Comparison of ENCODE assay signal across 18 mouse cellular contexts in the genomic region with DNA sequence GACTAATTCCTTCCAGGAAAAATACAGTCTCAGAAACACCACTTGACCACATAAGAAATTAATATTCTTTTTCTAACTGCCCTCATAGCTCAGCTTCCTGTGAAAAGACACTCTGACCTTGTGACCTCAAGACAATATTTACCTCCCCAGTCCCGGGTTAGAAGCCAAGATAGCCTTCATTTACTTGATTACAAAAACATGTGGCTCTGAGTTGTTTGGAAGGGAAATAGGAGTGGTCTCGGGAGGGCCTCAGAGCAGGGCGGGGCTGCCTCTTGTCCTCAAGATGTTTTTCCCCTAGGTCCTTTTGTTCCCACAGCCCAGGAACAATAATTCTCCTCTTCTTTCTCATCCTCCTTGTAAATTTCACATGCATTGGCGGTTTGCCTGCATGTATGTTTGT.
A peak's percentile ranks its signal among the peaks of the same experiment; 100 is the strongest.
DNase-seq lines count a peak whose midpoint lies in the region; ATAC-seq and TF ChIP-seq lines count a peak whose summit lies in the region.
"Had no signal": no experiment of that assay in that cellular context is flagged by ENCODE, and none has a peak within 500 bp of the region (broad histone marks: within the 10 kb centered on the region; RNA-seq: fewer than 3 reads in every experiment).

No protein-coding gene starts in this region.

- H3K36me3 ChIP-seq in kidney, adult 2 months (ENCODE audit: control insufficient read depth, insufficient read depth, low read length): no peaks in the 10 kb centered on the region
- no peaks in the 10 kb centered on the region for H3K36me3 ChIP-seq in embryonic facial prominence, embryonic 10.5 days (replicated peaks)
- no peaks in the 10 kb centered on the region for H3K36me3 ChIP-seq in limb, embryonic 14.5 days (ENCODE audit: control insufficient read depth, insufficient read depth, low read length)
- no peaks in the 10 kb centered on the region for H3K36me3 ChIP-seq in forebrain, embryonic 16.5 days (ENCODE audit: control insufficient read depth, insufficient read depth)
- H3K36me3 ChIP-seq: embryonic facial prominence, embryonic 13.5 days; liver, embryonic 13.5 days; midbrain, embryonic 10.5 days had no signal

- no peaks in the 10 kb centered on the region for H3K4me1 ChIP-seq in kidney, adult 2 months (ENCODE audit: control insufficient read depth, insufficient read depth, low read length)
- H3K4me1 ChIP-seq in embryonic facial prominence, embryonic 10.5 days: peaks cover 11% of the 10 kb centered on the region
- H3K4me1 ChIP-seq in limb, embryonic 14.5 days (ENCODE audit: control insufficient read depth, insufficient read depth, low read length): no peaks in the 10 kb centered on the region
- H3K4me1 ChIP-seq in forebrain, embryonic 16.5 days (replicated peaks; ENCODE audit: control insufficient read depth, insufficient read depth, low read length): no peaks in the 10 kb centered on the region
- H3K4me1 ChIP-seq: liver, embryonic 13.5 days had no signal

- ATAC-seq in limb, embryonic 14.5 days (ENCODE audit: low FRiP score, low read depth): no peak
- no peak for ATAC-seq in forebrain, embryonic 16.5 days
- ATAC-seq: forebrain, embryonic 14.5 days; inflammation-experienced regulatory T-cells, adult 6 months had no signal

- no peak overlapping the region for H3K9ac ChIP-seq in limb, embryonic 14.5 days (ENCODE audit: low read depth, low read length, severe bottlenecking)
- H3K9ac ChIP-seq in forebrain, embryonic 16.5 days (replicated peaks; ENCODE audit: low read depth, low read length): no peak overlapping the region
- H3K9ac ChIP-seq: embryonic facial prominence, embryonic 13.5 days; liver, embryonic 13.5 days had no signal

- no peaks in the 10 kb centered on the region for H3K9me3 ChIP-seq in embryonic facial prominence, embryonic 10.5 days
- no peaks in the 10 kb centered on the region for H3K9me3 ChIP-seq in limb, embryonic 14.5 days (ENCODE audit: control insufficient read depth, low read length)
- H3K9me3 ChIP-seq in forebrain, embryonic 16.5 days (ENCODE audit: control insufficient read depth, low read length): no peaks in the 10 kb centered on the region
- H3K9me3 ChIP-seq: embryonic facial prominence, embryonic 13.5 days; liver, embryonic 13.5 days had no signal

- H3K27me3 ChIP-seq in kidney, adult 2 months (replicated peaks; ENCODE audit: control insufficient read depth, insufficient read depth, low read length): no peaks in the 10 kb centered on the region
- no peaks in the 10 kb centered on the region for H3K27me3 ChIP-seq in embryonic facial prominence, embryonic 10.5 days (replicated peaks; ENCODE audit: low read depth, poor library complexity, severe bottlenecking)
- no peaks in the 10 kb centered on the region for H3K27me3 ChIP-seq in limb, embryonic 14.5 days (ENCODE audit: control insufficient read depth, insufficient read depth, low read length)
- no peaks in the 10 kb centered on the region for H3K27me3 ChIP-seq in forebrain, embryonic 16.5 days (replicated peaks; ENCODE audit: control insufficient read depth, insufficient read depth, low read length)
- H3K27me3 ChIP-seq: CH12.LX; embryonic facial prominence, embryonic 13.5 days; liver, embryonic 13.5 days had no signal

- no peak for TF ChIP-seq CTCF in kidney, adult 2 months (conservative IDR thresholded peaks at IDR 0.05; ENCODE audit: insufficient read depth, insufficient read length, low read depth, low read length)

- H3K27ac ChIP-seq in kidney, adult 2 months (ENCODE audit: insufficient read depth, low read depth, low read length): no peak overlapping the region; the same call in 1 of the 2 replicates
- H3K27ac ChIP-seq in embryonic facial prominence, embryonic 10.5 days (replicated peaks): peak overlapping the region; percentile 54
- H3K27ac ChIP-seq in limb, embryonic 14.5 days (replicated peaks; ENCODE audit: low read depth, low read length): no peak overlapping the region
- no peak overlapping the region for H3K27ac ChIP-seq in forebrain, embryonic 16.5 days (ENCODE audit: low read length)
- H3K27ac ChIP-seq: embryonic facial prominence, embryonic 13.5 days; left cerebral cortex, adult 2 months; liver, embryonic 13.5 days; midbrain, embryonic 10.5 days had no signal

- no peak overlapping the region for H3K4me3 ChIP-seq in kidney, adult 2 months (ENCODE audit: insufficient read depth, low read depth, low read length)
- no peak overlapping the region for H3K4me3 ChIP-seq in embryonic facial prominence, embryonic 10.5 days
- H3K4me3 ChIP-seq in limb, embryonic 14.5 days (replicated peaks; ENCODE audit: low read length): no peak overlapping the region
- H3K4me3 ChIP-seq in forebrain, embryonic 16.5 days (replicated peaks; ENCODE audit: low read length): no peak overlapping the region
- H3K4me3 ChIP-seq: embryonic facial prominence, embryonic 13.5 days; left cerebral cortex, adult 2 months; liver, embryonic 13.5 days; midbrain, embryonic 10.5 days had no signal

- no peak overlapping the region for H3K4me2 ChIP-seq in limb, embryonic 14.5 days (replicated peaks; ENCODE audit: low read depth, low read length, severe bottlenecking)
- H3K4me2 ChIP-seq in forebrain, embryonic 16.5 days (ENCODE audit: low read length): no peak overlapping the region
- H3K4me2 ChIP-seq: embryonic facial prominence, embryonic 13.5 days; liver, embryonic 13.5 days had no signal

- peak; percentile 52 for DNase-seq in kidney, adult 2 months
- DNase-seq in kidney, postnatal 4 days: no peak
- DNase-seq in adipocyte (ENCODE audit: low spot score) (peak; percentile 16), MN1 (ENCODE audit: low spot score) (no peak)
- peak; percentile 23 for DNase-seq in embryonic facial prominence, embryonic 10.5 days (ENCODE audit: low spot score)
- peak; percentile 23 for DNase-seq in limb, embryonic 14.5 days (ENCODE audit: low spot score)
- no peak for DNase-seq in right cerebral cortex, postnatal 36 days (ENCODE audit: low spot score in 2 of 2)
- DNase-seq: cerebellum, adult 18-20 months; liver, embryonic 13.5 days; spleen, adult 18-20 months; thymus, adult 18-20 months had no signal

- no peak for TF ChIP-seq POLR2A in kidney, adult 2 months (IDR thresholded peaks at IDR 0.05; ENCODE audit: low read depth, low read length)
- TF ChIP-seq POLR2A in limb, embryonic 14.5 days (IDR thresholded peaks at IDR 0.05; ENCODE audit: borderline replicate concordance, extremely low read depth, insufficient read depth, insufficient read length): no peak

- 52% methylated on average over 4 of the region's 4 CpGs for WGBS in kidney, adult 2 months
- 44% methylated on average over 4 of the region's 4 CpGs for WGBS in embryonic facial prominence, embryonic 10.5 days
- 48% methylated on average over 4 of the region's 4 CpGs for WGBS in limb, embryonic 14.5 days
- WGBS in forebrain, embryonic 16.5 days: 78% methylated on average over 4 of the region's 4 CpGs

Comparison
In these comparisons a context has a peak if more than half of its experiments do, and no peak if none do; other contexts are left out.
1. DNase-seq: peak in kidney, adult 2 months (single experiment), adipocyte (single experiment), embryonic facial prominence, embryonic 10.5 days (single experiment) and limb, embryonic 14.5 days (single experiment); none in kidney, postnatal 4 days (0 of 2), MN1 (single experiment) and right cerebral cortex, postnatal 36 days (0 of 2).